Mouse (Mus musculus) G1E (cell line): ENCODE results near the gene Gnat3. TPM values are rescaled to one million over a fixed set of nuclear protein-coding genes. Genes with fewer than 3 reads are reported as not detected.

ENCODE experiments used
- ATAC-seq: 2 replicates; pipeline ENCODE4 v1.8.0; 2016; ENCODE audit warnings: mild to moderate bottlenecking; ENCODE audit not compliant: insufficient number of reproducible peaks, poor library complexity, low FRiP score, severe bottlenecking; ENCODE audit errors: extremely low read depth
- DNase-seq: peaks from one replicate; pipeline ENCODE4 v3.0.0; 2012; ENCODE audit warnings: low spot score
- H3K27me3 ChIP-seq: 2 replicates; pipeline ENCODE4 v1.6.1; 2012; ENCODE audit warnings: mild to moderate bottlenecking, low read length, inconsistent platforms; ENCODE audit not compliant: insufficient read depth
- H3K36me3 ChIP-seq: replicated peaks from 2 replicates; pipeline ENCODE3; 2012; ENCODE audit warnings: mild to moderate bottlenecking, inconsistent platforms
- H3K4me1 ChIP-seq: 2 replicates; pipeline ENCODE4 v1.6.1; 2012; ENCODE audit warnings: low read depth, low read length, inconsistent platforms, mixed read lengths; ENCODE audit not compliant: insufficient read depth
- H3K4me3 ChIP-seq: 2 replicates; pipeline ENCODE4 v1.5.1; 2012; ENCODE audit warnings: low read depth, mild to moderate bottlenecking, inconsistent platforms, low read length, moderate library complexity, mixed read lengths
- H3K9me3 ChIP-seq: replicated peaks from 2 replicates; pipeline ENCODE4 v1.6.1; 2012; ENCODE audit warnings: inconsistent platforms
- CTCF ChIP-seq: IDR thresholded peaks from 2 replicates; pipeline ENCODE4 v1.5.1; 2012; ENCODE audit warnings: low read depth, low read length, inconsistent platforms, mixed read lengths
- GATA1 ChIP-seq: IDR thresholded peaks from 2 replicates; pipeline ENCODE4 v1.6.1; 2012; ENCODE audit warnings: borderline replicate concordance, low read length, inconsistent platforms, mixed read lengths
- GATA2 ChIP-seq: IDR thresholded peaks from 2 replicates; pipeline ENCODE4 v1.6.1; 2012; ENCODE audit warnings: low read depth, low read length, inconsistent platforms, borderline replicate concordance
- POLR2AphosphoS5 ChIP-seq: IDR thresholded peaks from 2 replicates; pipeline ENCODE4 v1.6.1; 2012; ENCODE audit warnings: low read depth, low read length, inconsistent platforms; ENCODE audit not compliant: insufficient replicate concordance
- TAL1 ChIP-seq: conservative IDR thresholded peaks from 2 replicates; pipeline ENCODE4 v1.6.1; 2012; ENCODE audit warnings: low read depth, low read length, inconsistent platforms, mixed read lengths
- polyA plus RNA-seq: library from polyadenylated mRNA; stranded (reverse); fragments of >175 nt; gene quantifications from 2 replicates; pipeline ENCODE4 v1.2.3, GENCODE M21; 2012
- total RNA-seq, 2 experiments: library from RNA; stranded (forward) in 1 of 2; stranded (reverse) in 1 of 2; fragments of 200-1000 nt in 1 of 2; fragments of >200 nt in 1 of 2; fragmentation: Nextera tagmentation in 1 of 2; gene quantifications; 2 replicates each; pipeline ENCODE4 v1.2.3; 2014 to 2017

Gnat3 gene
- total and polyA plus RNA-seq, 3 experiments = 1.2 TPM; not detected in 2

- TF ChIP-seq POLR2AphosphoS5 = no peak
- no peak for TF ChIP-seq GATA1
- TF ChIP-seq TAL1 = no peak
- TF ChIP-seq CTCF = no peak
- Histone ChIP-seq H3K27me3 (no peaks in the 10 kb centered on the region), H3K36me3 (no peaks in the 10 kb centered on the region), H3K4me1 (peaks cover 15% of the 10 kb centered on the region), H3K4me3 (no peak overlapping the region), H3K9me3 (no peaks in the 10 kb centered on the region)
- ATAC-seq (no peak), DNase-seq (no peak)
These were observed 27.8 kb upstream of the Gnat3 start for GRCm38 (mm10) chr5:17934501-17934900.

DNA sequence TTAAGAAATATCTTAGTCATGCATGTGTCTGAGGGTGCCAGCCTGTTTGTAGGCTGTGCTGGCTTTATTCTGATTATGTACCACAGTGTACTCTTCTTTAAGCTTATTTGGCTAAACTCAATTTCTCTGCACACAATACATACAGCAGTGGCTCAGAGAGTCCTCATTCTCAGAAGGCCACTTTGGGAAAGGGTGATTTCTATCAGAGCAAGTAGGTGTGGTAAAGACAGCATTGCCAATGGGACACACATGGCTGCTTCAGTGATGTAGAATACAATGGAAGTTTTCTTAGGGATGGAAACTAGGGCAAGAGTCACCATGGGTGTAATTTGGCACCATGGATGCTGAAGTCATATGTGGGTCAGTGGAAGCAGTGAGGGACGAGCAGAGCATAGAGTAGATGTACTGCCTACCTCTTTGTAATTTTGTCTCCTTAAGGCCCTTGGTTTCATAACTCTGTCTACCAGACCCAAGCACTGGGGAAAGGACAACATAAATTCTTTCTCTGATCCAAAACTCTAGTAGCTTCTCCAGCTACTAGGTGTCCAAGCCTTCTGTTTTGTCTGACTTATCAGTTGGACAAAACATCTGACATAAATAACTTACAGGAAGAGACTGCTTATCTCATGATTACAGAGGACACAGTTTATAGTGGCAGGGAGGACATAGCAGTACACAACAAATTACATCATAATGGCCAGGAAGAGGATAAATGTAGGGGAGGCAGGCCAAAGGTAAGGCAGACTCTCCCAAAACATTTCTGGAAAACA, 24.0 kb upstream of the Gnat3 start:
- TF ChIP-seq GATA1 = no peak
- no peak for TF ChIP-seq CTCF
- no peak for TF ChIP-seq POLR2AphosphoS5
- peak; percentile 76 for TF ChIP-seq TAL1
- TF ChIP-seq GATA2 = no peak
- Histone ChIP-seq H3K9me3 (no peaks in the 10 kb centered on the region), H3K27me3 (no peaks in the 10 kb centered on the region), H3K36me3 (no peaks in the 10 kb centered on the region), H3K4me1 (peaks cover 23% of the 10 kb centered on the region), H3K4me3 (no peak overlapping the region)
- ATAC-seq (peak; percentile 81), DNase-seq (peak; percentile 11)

DNA sequence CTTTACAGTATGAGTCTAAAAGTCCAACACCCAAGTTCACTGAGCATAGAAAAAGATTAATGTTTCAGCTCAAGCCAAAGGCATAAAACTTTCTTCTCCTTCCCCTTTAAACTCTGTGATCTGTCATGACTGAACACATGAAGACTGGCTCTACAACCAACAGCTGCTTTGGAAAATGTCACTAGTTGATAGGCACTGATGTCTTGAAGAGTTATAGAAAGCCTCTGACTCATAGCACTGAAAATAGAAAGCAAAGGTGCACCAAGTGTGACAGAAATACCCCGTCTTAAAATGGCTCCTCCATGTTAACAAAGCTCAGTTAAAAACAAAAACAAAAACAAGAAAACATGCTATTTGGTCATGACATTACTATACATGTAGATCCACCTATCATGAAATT, 5.9 kb upstream of the Gnat3 start:
- Histone ChIP-seq H3K27me3 (no peaks in the 10 kb centered on the region), H3K36me3 (no peaks in the 10 kb centered on the region), H3K4me3 (no peak overlapping the region), H3K4me1 (peaks cover 10% of the 10 kb centered on the region), H3K9me3 (no peaks in the 10 kb centered on the region)
- ATAC-seq (no peak), DNase-seq (no peak)
- TF ChIP-seq GATA2 (no peak), TAL1 (no peak), POLR2AphosphoS5 (no peak), CTCF (no peak), GATA1 (no peak)

DNA sequence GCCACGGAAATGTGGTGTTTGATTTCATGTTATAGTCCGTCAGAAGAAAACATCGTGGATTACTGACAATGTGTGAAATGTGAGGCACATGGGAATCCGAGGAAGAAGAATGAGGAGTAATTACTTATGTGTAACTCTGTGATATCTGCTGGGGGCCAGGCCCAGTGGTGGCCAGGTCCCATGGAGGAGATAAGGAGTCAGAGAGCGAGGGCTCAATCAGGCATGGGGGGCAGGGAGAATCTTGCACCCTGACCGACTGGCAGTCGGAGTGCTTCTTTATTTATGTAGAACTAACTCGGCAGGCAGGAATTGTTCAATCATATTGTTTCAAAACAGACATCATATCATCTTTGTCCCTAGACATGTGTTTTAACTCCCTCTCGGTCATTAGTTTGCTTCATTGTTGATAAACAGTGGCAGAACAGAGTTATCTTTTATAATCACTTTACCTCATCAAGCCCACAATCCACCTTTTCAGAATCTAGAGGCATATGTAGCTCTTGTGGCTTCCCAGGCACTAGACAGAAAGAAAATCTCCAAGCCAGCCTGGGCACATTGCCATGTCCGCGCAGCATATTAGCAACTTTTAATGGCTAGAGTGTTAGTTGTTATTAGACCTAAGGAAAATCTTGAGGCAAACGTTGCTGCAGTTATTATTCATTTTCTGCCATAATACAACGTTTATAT, 7.5 kb downstream of the Gnat3 start:
- TF ChIP-seq TAL1 (peak; percentile 94), GATA1 (no peak), GATA2 (no peak), POLR2AphosphoS5 (no peak), CTCF (no peak)
- Histone ChIP-seq H3K27me3 (no peaks in the 10 kb centered on the region), H3K4me1 (peaks cover 43% of the 10 kb centered on the region), H3K4me3 (peak overlapping the region; percentile 51; the same call in 1 of the 2 replicates), H3K36me3 (no peaks in the 10 kb centered on the region), H3K9me3 (0 out of 2 replicates have a peak, but pooled peaks cover 2% of the 10 kb centered on the region)
- DNase-seq (peak; percentile 18), ATAC-seq (peak; percentile 80)

DNA sequence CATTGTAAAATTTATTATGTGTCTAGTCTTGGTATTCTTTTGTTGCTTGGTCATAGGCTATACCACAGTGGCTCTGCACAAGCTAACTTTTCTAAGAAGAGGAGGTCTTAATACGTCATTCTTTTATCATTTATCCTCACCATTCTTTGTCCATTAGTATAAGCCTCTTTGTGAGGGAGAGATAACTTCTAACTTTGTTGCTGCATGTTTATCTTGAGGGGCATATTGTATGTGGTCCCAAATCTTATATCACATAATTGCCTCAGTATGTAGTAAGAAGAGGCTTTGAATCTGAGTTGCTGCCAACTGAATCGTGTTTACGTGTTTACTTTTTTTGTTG, 8.0 kb downstream of the Gnat3 start:
- Histone ChIP-seq H3K4me1 (peaks cover 43% of the 10 kb centered on the region), H3K4me3 (no peak overlapping the region), H3K9me3 (0 out of 2 replicates have a peak, but pooled peaks cover 2% of the 10 kb centered on the region), H3K36me3 (no peaks in the 10 kb centered on the region), H3K27me3 (no peaks in the 10 kb centered on the region)
- ATAC-seq = peak; percentile 82
- peak; percentile 22 for DNase-seq
- TF ChIP-seq CTCF (no peak), TAL1 (peak; percentile 89)

DNA sequence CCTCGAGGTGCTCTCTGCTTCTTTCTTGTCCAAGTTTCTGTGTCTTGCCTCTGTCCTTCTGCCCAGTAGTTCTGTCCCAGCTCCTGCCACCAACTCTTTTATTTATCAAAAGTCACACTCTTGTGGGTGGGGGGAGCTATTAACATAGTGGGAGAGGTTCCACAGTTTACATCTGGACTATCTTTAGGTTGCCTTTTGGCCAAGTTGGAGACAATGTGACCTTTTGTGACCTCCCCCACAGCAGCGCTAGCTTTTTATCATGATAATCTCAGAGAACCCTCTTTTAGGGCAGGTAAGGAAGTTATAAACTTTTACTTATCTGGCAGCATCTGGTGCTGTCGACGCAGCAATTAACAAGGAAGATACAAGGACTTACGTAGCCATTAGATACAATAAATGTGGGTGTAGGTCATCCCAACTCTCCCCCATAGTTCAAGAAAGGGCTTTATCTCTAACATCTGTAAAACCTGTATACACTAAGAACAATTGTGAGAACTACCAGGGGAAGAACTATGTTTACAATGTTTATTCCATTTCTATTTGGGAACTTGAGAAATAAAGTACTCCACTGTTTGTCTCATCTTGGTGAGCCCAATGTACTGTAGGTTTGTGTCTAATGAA, 18.3 kb downstream of the Gnat3 start:
- ATAC-seq = no peak; the same call in 1 of the 2 replicates

More for the DNA sequence above, 18.3 kb downstream of the Gnat3 start:
- TF ChIP-seq TAL1 (0 out of 2 replicates have a peak, but pooled peaks have one; percentile 13), POLR2AphosphoS5 (no peak), GATA2 (no peak)
- Histone ChIP-seq H3K4me1 (peaks cover 18% of the 10 kb centered on the region), H3K36me3 (no peaks in the 10 kb centered on the region), H3K27me3 (no peaks in the 10 kb centered on the region), H3K9me3 (peaks cover 10% of the 10 kb centered on the region), H3K4me3 (no peak overlapping the region)
- DNase-seq = no peak
